16 mouse cellular contexts compared by ENCODE assay signal in genomic region chr7:83548686-83549352, GRCm38 (mm10). TPM values are rescaled to one million over a fixed set of nuclear protein-coding genes. Genes with fewer than 3 reads are reported as not detected.
A peak's percentile ranks its signal among the peaks of the same experiment; 100 is the strongest.
DNase-seq lines count a peak whose midpoint lies in the region; ATAC-seq and TF ChIP-seq lines count a peak whose summit lies in the region.
"Had no signal": no experiment of that assay in that cellular context is flagged by ENCODE, and none has a peak within 500 bp of the region (broad histone marks: within the 10 kb centered on the region; RNA-seq: fewer than 3 reads in every experiment).

No protein-coding gene starts in this region.

- H3K27me3 ChIP-seq in embryonic facial prominence, embryonic 11.5 days (ENCODE audit: control insufficient read depth, insufficient read depth, low read length): no peaks in the 10 kb centered on the region
- H3K27me3 ChIP-seq in forebrain, embryonic 12.5 days: no peaks in the 10 kb centered on the region
- no peaks in the 10 kb centered on the region for H3K27me3 ChIP-seq in hindbrain, postnatal 0 days (ENCODE audit: insufficient read depth, low read length)
- H3K27me3 ChIP-seq in midbrain, postnatal 0 days (ENCODE audit: insufficient read depth, low read length): no peaks in the 10 kb centered on the region
- no peaks in the 10 kb centered on the region for H3K27me3 ChIP-seq in kidney, adult 2 months (replicated peaks; ENCODE audit: control insufficient read depth, insufficient read depth, low read length)
- H3K27me3 ChIP-seq: liver, embryonic 13.5 days had no signal

- no peak for TF ChIP-seq CTCF in hindbrain, postnatal 0 days (IDR thresholded peaks at IDR 0.05; ENCODE audit: low read depth)
- no peak; the same call in 1 of the 2 replicates for TF ChIP-seq CTCF in midbrain, postnatal 0 days (IDR thresholded peaks at IDR 0.05)
- no peak for TF ChIP-seq CTCF in kidney, adult 2 months (conservative IDR thresholded peaks at IDR 0.05; ENCODE audit: insufficient read depth, insufficient read length, low read depth, low read length)

- H3K4me1 ChIP-seq in embryonic facial prominence, embryonic 11.5 days (ENCODE audit: control insufficient read depth, insufficient read depth, low read length): no peaks in the 10 kb centered on the region
- peaks cover 20% of the 10 kb centered on the region for H3K4me1 ChIP-seq in forebrain, embryonic 12.5 days
- 0 out of 2 replicates have a peak, but pooled peaks cover 6% of the 10 kb centered on the region for H3K4me1 ChIP-seq in hindbrain, postnatal 0 days (ENCODE audit: insufficient read depth, low read length)
- no peaks in the 10 kb centered on the region for H3K4me1 ChIP-seq in midbrain, postnatal 0 days (ENCODE audit: insufficient read depth, low read length)
- H3K4me1 ChIP-seq in kidney, adult 2 months (ENCODE audit: control insufficient read depth, insufficient read depth, low read length): no peaks in the 10 kb centered on the region
- H3K4me1 ChIP-seq: liver, embryonic 13.5 days had no signal

- no peak overlapping the region for H3K9ac ChIP-seq in embryonic facial prominence, embryonic 11.5 days (replicated peaks; ENCODE audit: low read length)
- no peak overlapping the region for H3K9ac ChIP-seq in forebrain, embryonic 12.5 days
- peak overlapping the region; percentile 40; the same call in 1 of the 2 replicates for H3K9ac ChIP-seq in hindbrain, postnatal 0 days (replicated peaks; ENCODE audit: low read length)
- peak overlapping the region; percentile 47 for H3K9ac ChIP-seq in midbrain, postnatal 0 days (replicated peaks; ENCODE audit: low read length, poor library complexity, severe bottlenecking)
- H3K9ac ChIP-seq: liver, embryonic 13.5 days had no signal

- no peak for TF ChIP-seq POLR2A in kidney, adult 2 months (IDR thresholded peaks at IDR 0.05; ENCODE audit: low read depth, low read length)

- H3K27ac ChIP-seq in embryonic facial prominence, embryonic 11.5 days (replicated peaks; ENCODE audit: low read depth, low read length): no peak overlapping the region
- H3K27ac ChIP-seq in forebrain, embryonic 12.5 days: peak overlapping the region; percentile 64; the same call in 1 of the 2 replicates
- peak overlapping the region; percentile 68 for H3K27ac ChIP-seq in hindbrain, postnatal 0 days
- peak overlapping the region; percentile 81 for H3K27ac ChIP-seq in midbrain, postnatal 0 days (ENCODE audit: low read depth, low read length)
- H3K27ac ChIP-seq in kidney, adult 2 months (ENCODE audit: insufficient read depth, low read depth, low read length): no peak overlapping the region
- H3K27ac ChIP-seq: gastrocnemius, adult 2 months; liver, embryonic 13.5 days had no signal

- WGBS in embryonic facial prominence, embryonic 11.5 days: 51% methylated on average over 7 of the region's 7 CpGs
- WGBS in forebrain, embryonic 12.5 days: 46% methylated on average over 7 of the region's 7 CpGs
- WGBS in hindbrain, postnatal 0 days: 48% methylated on average over 7 of the region's 7 CpGs
- 25% methylated on average over 7 of the region's 7 CpGs for WGBS in midbrain, postnatal 0 days
- 72% methylated on average over 7 of the region's 7 CpGs for WGBS in kidney, adult 2 months

- H3K36me3 ChIP-seq in embryonic facial prominence, embryonic 11.5 days (replicated peaks; ENCODE audit: control insufficient read depth, insufficient read depth, low read depth, low read length): no peaks in the 10 kb centered on the region
- no peaks in the 10 kb centered on the region for H3K36me3 ChIP-seq in forebrain, embryonic 12.5 days (replicated peaks)
- no peaks in the 10 kb centered on the region for H3K36me3 ChIP-seq in hindbrain, postnatal 0 days (ENCODE audit: insufficient read depth, low read length)
- H3K36me3 ChIP-seq in midbrain, postnatal 0 days (ENCODE audit: insufficient read depth, low read length): no peaks in the 10 kb centered on the region
- no peaks in the 10 kb centered on the region for H3K36me3 ChIP-seq in kidney, adult 2 months (ENCODE audit: control insufficient read depth, insufficient read depth, low read length)
- H3K36me3 ChIP-seq: liver, embryonic 13.5 days had no signal

- 0 out of 2 replicates have a peak, but pooled peaks have one; percentile 18 for ATAC-seq in embryonic facial prominence, embryonic 11.5 days (replicated peaks; ENCODE audit: insufficient number of reproducible peaks, low FRiP score, low TSS enrichment, low read depth)
- ATAC-seq in forebrain, embryonic 12.5 days (ENCODE audit: low FRiP score): peak; percentile 45
- peak; percentile 43; the same call in 1 of the 2 replicates for ATAC-seq in hindbrain, postnatal 0 days
- ATAC-seq in midbrain, postnatal 0 days (ENCODE audit: low FRiP score): peak; percentile 10; the same call in 1 of the 2 replicates

- peak; percentile 26 for DNase-seq in embryonic facial prominence, embryonic 11.5 days (ENCODE audit: low spot score)
- DNase-seq in hindbrain, postnatal 0 days (ENCODE audit: low spot score): peak; percentile 4
- no peak for DNase-seq in midbrain, postnatal 0 days (ENCODE audit: low spot score)
- DNase-seq in kidney, adult 2 months: no peak
- no peak for DNase-seq in urinary bladder, postnatal 10 days (ENCODE audit: low spot score)
- no peak for DNase-seq in adrenal gland, postnatal 14 days
- DNase-seq: adrenal gland, postnatal 25 days; cerebellum, adult 9-11 months; gastrocnemius, adult 2 months; heart, adult 18-20 months; layer of hippocampus, postnatal 36 days; liver, embryonic 13.5 days had no signal

- H3K4me3 ChIP-seq in embryonic facial prominence, embryonic 11.5 days (ENCODE audit: low read depth, low read length): no peak overlapping the region
- no peak overlapping the region for H3K4me3 ChIP-seq in forebrain, embryonic 12.5 days (replicated peaks)
- H3K4me3 ChIP-seq in hindbrain, postnatal 0 days (ENCODE audit: low read length): no peak overlapping the region
- H3K4me3 ChIP-seq in midbrain, postnatal 0 days (ENCODE audit: low read depth, low read length): peak overlapping the region; percentile 23
- H3K4me3 ChIP-seq in kidney, adult 2 months (ENCODE audit: insufficient read depth, low read depth, low read length): no peak overlapping the region
- H3K4me3 ChIP-seq: gastrocnemius, adult 2 months; liver, embryonic 13.5 days; megakaryocyte, embryonic 14.5 days had no signal

- no peaks in the 10 kb centered on the region for H3K9me3 ChIP-seq in embryonic facial prominence, embryonic 11.5 days (replicated peaks; ENCODE audit: control insufficient read depth, low read length)
- H3K9me3 ChIP-seq in forebrain, embryonic 12.5 days: no peaks in the 10 kb centered on the region
- H3K9me3 ChIP-seq in hindbrain, postnatal 0 days (ENCODE audit: low read length): no peaks in the 10 kb centered on the region
- H3K9me3 ChIP-seq in midbrain, postnatal 0 days (ENCODE audit: low read length): no peaks in the 10 kb centered on the region
- H3K9me3 ChIP-seq: liver, embryonic 13.5 days; megakaryocyte, embryonic 14.5 days had no signal

- H3K4me2 ChIP-seq in embryonic facial prominence, embryonic 11.5 days (ENCODE audit: low read depth, low read length): no peak overlapping the region
- no peak overlapping the region; the same call in 1 of the 2 replicates for H3K4me2 ChIP-seq in forebrain, embryonic 12.5 days
- peak overlapping the region; percentile 44 for H3K4me2 ChIP-seq in hindbrain, postnatal 0 days (ENCODE audit: low read depth, low read length)
- peak overlapping the region; percentile 42 for H3K4me2 ChIP-seq in midbrain, postnatal 0 days (ENCODE audit: low read depth, low read length, poor library complexity, severe bottlenecking)
- H3K4me2 ChIP-seq: liver, embryonic 13.5 days had no signal

RNA-seq across cellular contexts. Expression of gene Tmc3, which starts 35.9 kb away (rescaled TPM):
- polyA plus RNA-seq in embryonic facial prominence, embryonic 11.5 days (2014; fragmentation: Nextera tagmentation; extraction: Ambion mirVana): 1.1 and 1.5 TPM in 2 replicates
- 0.14 and 0.26 TPM in 2 replicates for polyA plus RNA-seq in forebrain, embryonic 12.5 days (2016; fragmentation: Nextera tagmentation; extraction: Ambion mirVana)
- 0.93 and 0.94 TPM in 2 replicates for total RNA-seq in hindbrain, postnatal 0 days (2014; rRNA removed)
- polyA plus RNA-seq in hindbrain, postnatal 0 days (2015; fragmentation: Nextera tagmentation; extraction: Ambion mirVana): 0.29 and 0.43 TPM in 2 replicates
- 0.11 and 0.47 TPM in 2 replicates for total RNA-seq in midbrain, postnatal 0 days (2014; rRNA removed)
- 0.18 and 0.23 TPM in 2 replicates for polyA plus RNA-seq in midbrain, postnatal 0 days (2015; fragmentation: Nextera tagmentation; extraction: Ambion mirVana)
- 0.88 and 1.0 TPM in 2 replicates for polyA plus RNA-seq in kidney, adult 2 months (2012; rRNA removed)
- total RNA-seq in adrenal gland, postnatal 14 days (2021): 0.30 and 0.90 TPM in 2 replicates
- total RNA-seq: gastrocnemius, adult 2 months; MEL had no signal
- polyA plus RNA-seq: lung, embryonic 16.5 days had no signal

Comparison
In these comparisons a context has a peak if more than half of its experiments do, and no peak if none do; other contexts are left out.
1. DNase-seq: peak in embryonic facial prominence, embryonic 11.5 days (single experiment) and hindbrain, postnatal 0 days (single experiment); none in midbrain, postnatal 0 days (single experiment), kidney, adult 2 months (single experiment), urinary bladder, postnatal 10 days (single experiment) and adrenal gland, postnatal 14 days (single experiment).
2. H3K27ac ChIP-seq: peak in forebrain, embryonic 12.5 days (single experiment), hindbrain, postnatal 0 days (single experiment) and midbrain, postnatal 0 days (single experiment); none in embryonic facial prominence, embryonic 11.5 days (single experiment) and kidney, adult 2 months (single experiment).
3. H3K4me2 ChIP-seq: peak in hindbrain, postnatal 0 days (single experiment) and midbrain, postnatal 0 days (single experiment); none in embryonic facial prominence, embryonic 11.5 days (single experiment) and forebrain, embryonic 12.5 days (single experiment).
4. H3K9ac ChIP-seq: peak in hindbrain, postnatal 0 days (single experiment) and midbrain, postnatal 0 days (single experiment); none in embryonic facial prominence, embryonic 11.5 days (single experiment) and forebrain, embryonic 12.5 days (single experiment).
5. Peak in every context shown above with its lines, with median percentiles within 50 percentile points of each other: ATAC-seq.